Mouse (Mus musculus): Measurements from ENCODE around the gene Vmn2r18.

The Vmn2r18 gene

GRCm38 (mm10) chr5:151605921-151606320, at the start of gene Vmn2r18:
Gene Vmn2r18, minus strand, starts transcription at chr5:151606021.
- no peak for TF ChIP-seq GATA4 (IDR thresholded peaks at IDR 0.05; ENCODE audit: insufficient replicate concordance, low read length)

- no peak for TF ChIP-seq GATA4 (IDR thresholded peaks at IDR 0.05; ENCODE audit: insufficient replicate concordance, low read length)
Observed at GRCm38 (mm10) chr5:151651411-151651784, 45.6 kb upstream of the Vmn2r18 start.

- TF ChIP-seq GATA4 (IDR thresholded peaks at IDR 0.05; ENCODE audit: insufficient replicate concordance, low read length), result no peak
Observed at GRCm38 (mm10) chr5:151650700-151651410, 45.0 kb upstream of the Vmn2r18 start, which contains the start of gene Rfc3. Gene Rfc3, minus strand, starts transcription at chr5:151651242.

- no peak for TF ChIP-seq GATA4 (IDR thresholded peaks at IDR 0.05; ENCODE audit: insufficient replicate concordance, low read length)
Observed at GRCm38 (mm10) chr5:151644845-151645244, 39.0 kb upstream of the Vmn2r18 start.

- TF ChIP-seq GATA4 (IDR thresholded peaks at IDR 0.05; ENCODE audit: insufficient replicate concordance, low read length), result no peak
Observed at GRCm38 (mm10) chr5:151642867-151643266, 37.0 kb upstream of the Vmn2r18 start.

- no peak for TF ChIP-seq GATA4 (IDR thresholded peaks at IDR 0.05; ENCODE audit: insufficient replicate concordance, low read length)
Observed at GRCm38 (mm10) chr5:151642102-151642501, 36.3 kb upstream of the Vmn2r18 start.

GRCm38 (mm10) chr5:151601696-151602095, 4.1 kb downstream of the Vmn2r18 start:
- no peak for TF ChIP-seq GATA4 (IDR thresholded peaks at IDR 0.05; ENCODE audit: insufficient replicate concordance, low read length)

Measured in liver, adult (tissue).